Mouse (Mus musculus): ENCODE data around the gene Bhlhe40. TPM values are rescaled to one million over a fixed set of nuclear protein-coding genes. Genes with fewer than 3 reads are reported as not detected.

The Bhlhe40 gene
- polyA plus RNA-seq, 1 experiment = 6.2 TPM

DNA sequence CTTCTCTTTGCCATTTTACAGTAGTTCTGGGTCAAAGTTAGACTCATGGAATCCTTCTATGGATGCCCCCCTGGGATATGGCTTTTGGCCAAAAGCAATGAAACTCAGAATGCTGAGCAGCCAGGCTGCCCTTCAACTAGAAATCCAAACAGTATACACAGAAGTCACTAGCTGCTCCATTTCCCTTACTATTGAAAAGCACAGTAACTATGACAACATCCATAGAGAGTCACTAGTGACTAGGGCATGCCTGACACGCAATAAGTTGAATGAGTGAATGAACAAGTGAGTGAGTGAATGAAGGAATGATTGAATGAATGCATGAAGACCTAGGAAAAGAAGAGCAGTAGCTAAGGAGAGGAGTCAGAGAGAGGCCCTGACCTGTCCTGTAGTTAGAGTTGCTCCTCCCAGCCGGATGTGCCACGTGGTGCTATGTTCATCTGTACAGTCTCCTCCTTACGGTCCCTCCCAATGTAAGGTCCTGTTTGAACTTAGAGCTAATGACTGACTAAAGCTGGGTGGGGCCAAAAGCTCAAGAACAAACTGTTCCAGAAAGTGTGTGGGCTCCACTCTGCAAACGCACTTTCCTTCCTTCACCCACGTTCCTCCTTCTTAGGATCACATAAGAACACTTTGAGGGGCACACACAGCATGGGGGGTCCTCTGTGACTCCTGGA is 22.1 kb upstream of the Bhlhe40 start:
- no peak for DNase-seq
- H3K4me1 ChIP-seq (replicated peaks; ENCODE audit: control insufficient read depth, insufficient read depth, low read length) = no peaks in the 10 kb centered on the region
- WGBS = 94% methylated on average over 6 of the region's 6 CpGs
- no peak overlapping the region for H3K4me3 ChIP-seq (ENCODE audit: control insufficient read depth, insufficient read depth, low read length)
- no peaks in the 10 kb centered on the region for H3K36me3 ChIP-seq (ENCODE audit: control insufficient read depth, insufficient read depth, low read length)
- no peaks in the 10 kb centered on the region for H3K27me3 ChIP-seq (ENCODE audit: control insufficient read depth, insufficient read depth, low read length)
- TF ChIP-seq POLR2A (IDR thresholded peaks at IDR 0.05; ENCODE audit: control insufficient read depth, extremely low read depth, insufficient read depth, low read length, poor library complexity) = no peak
- no peak for TF ChIP-seq CTCF (IDR thresholded peaks at IDR 0.05; ENCODE audit: borderline replicate concordance, control insufficient read depth, extremely low read depth, insufficient read depth, low read length, poor library complexity)
- no peak overlapping the region for H3K27ac ChIP-seq (ENCODE audit: control insufficient read depth, insufficient read depth, low read length)

DNA sequence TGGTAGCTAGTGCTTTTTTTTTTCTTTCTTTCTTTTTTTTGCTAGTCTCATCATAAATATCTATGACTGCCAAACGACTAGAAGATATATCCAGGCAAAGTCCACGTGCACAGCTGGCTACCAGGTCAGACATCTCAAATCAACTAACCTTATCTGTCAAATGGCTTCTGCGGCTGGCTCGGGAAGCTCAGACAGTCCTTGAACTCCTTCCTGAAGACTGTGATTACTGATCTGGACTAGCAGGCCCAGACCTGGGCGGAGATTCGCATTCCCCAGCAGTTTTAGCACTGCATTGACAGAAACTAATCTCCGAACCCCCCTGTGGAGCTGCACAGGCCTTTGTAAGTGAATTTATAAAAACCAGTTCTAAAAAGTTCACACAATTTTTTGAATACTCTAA is 18.4 kb upstream of the Bhlhe40 start:
- H3K27me3 ChIP-seq (ENCODE audit: control insufficient read depth, insufficient read depth, low read length) = no peaks in the 10 kb centered on the region
- no peaks in the 10 kb centered on the region for H3K36me3 ChIP-seq (ENCODE audit: control insufficient read depth, insufficient read depth, low read length)
- WGBS = 96% methylated on average over 7 of the region's 7 CpGs
- TF ChIP-seq POLR2A (IDR thresholded peaks at IDR 0.05; ENCODE audit: control insufficient read depth, extremely low read depth, insufficient read depth, low read length, poor library complexity) (no peak), CTCF (IDR thresholded peaks at IDR 0.05; ENCODE audit: borderline replicate concordance, control insufficient read depth, extremely low read depth, insufficient read depth, low read length, poor library complexity) (no peak)
- H3K27ac ChIP-seq (ENCODE audit: control insufficient read depth, insufficient read depth, low read length) = no peak overlapping the region
- H3K4me1 ChIP-seq (replicated peaks; ENCODE audit: control insufficient read depth, insufficient read depth, low read length) = no peaks in the 10 kb centered on the region
- H3K4me3 ChIP-seq (ENCODE audit: control insufficient read depth, insufficient read depth, low read length) = no peak overlapping the region
- no peak for DNase-seq

DNA sequence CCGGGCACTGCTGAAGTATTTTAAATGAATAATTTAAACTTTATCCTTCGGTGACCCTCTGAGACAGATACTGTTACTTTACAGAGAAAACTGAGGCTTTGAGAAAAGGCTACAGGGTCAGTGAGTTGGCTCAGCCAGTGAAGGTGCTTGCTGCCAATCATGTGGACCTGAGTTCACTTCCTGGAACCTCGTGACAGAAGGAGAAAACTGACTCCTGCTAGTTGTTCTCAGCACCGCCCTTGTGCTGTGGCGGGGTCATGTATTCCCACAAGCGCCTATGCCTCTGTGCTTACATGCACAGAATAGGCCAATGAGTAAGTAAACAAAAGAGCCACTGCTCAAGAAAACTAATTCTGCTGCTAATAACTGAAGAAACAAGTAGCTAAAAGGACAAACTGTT is 17.4 kb upstream of the Bhlhe40 start:
- WGBS = 82% methylated on average over 6 of the region's 6 CpGs
- H3K36me3 ChIP-seq (ENCODE audit: control insufficient read depth, insufficient read depth, low read length) = no peaks in the 10 kb centered on the region

DNA sequence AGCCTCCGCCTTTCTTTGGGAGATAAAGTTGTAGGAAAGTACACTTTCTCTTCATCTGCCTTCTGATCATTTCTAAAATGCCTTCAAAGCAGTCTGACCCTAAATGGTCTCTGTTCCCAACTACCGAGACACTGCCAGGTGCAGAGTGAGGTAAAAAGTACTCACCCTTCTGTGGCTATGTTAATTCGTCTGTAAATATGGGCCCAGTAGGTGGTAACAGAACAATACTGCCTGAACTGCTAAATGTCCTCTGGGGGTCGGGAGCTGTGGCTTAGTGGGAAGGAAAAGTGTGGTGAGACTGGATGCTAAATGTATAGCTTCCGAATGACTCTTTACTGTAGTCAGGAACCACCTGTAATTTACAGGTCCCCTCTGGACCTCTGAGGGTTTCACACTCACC is 16.1 kb upstream of the Bhlhe40 start:
- no peaks in the 10 kb centered on the region for H3K4me1 ChIP-seq (replicated peaks; ENCODE audit: control insufficient read depth, insufficient read depth, low read length)
- H3K27ac ChIP-seq (ENCODE audit: control insufficient read depth, insufficient read depth, low read length) = no peak overlapping the region
- H3K27me3 ChIP-seq (ENCODE audit: control insufficient read depth, insufficient read depth, low read length) = no peaks in the 10 kb centered on the region
- DNase-seq = no peak
- TF ChIP-seq CTCF (IDR thresholded peaks at IDR 0.05; ENCODE audit: borderline replicate concordance, control insufficient read depth, extremely low read depth, insufficient read depth, low read length, poor library complexity) (no peak), POLR2A (IDR thresholded peaks at IDR 0.05; ENCODE audit: control insufficient read depth, extremely low read depth, insufficient read depth, low read length, poor library complexity) (no peak)
- H3K36me3 ChIP-seq (ENCODE audit: control insufficient read depth, insufficient read depth, low read length) = no peaks in the 10 kb centered on the region
- no peak overlapping the region for H3K4me3 ChIP-seq (ENCODE audit: control insufficient read depth, insufficient read depth, low read length)
- 60% methylated on average over 5 of the region's 5 CpGs for WGBS

More for the DNA sequence above, 17.4 kb upstream of the Bhlhe40 start:
- no peak overlapping the region for H3K4me3 ChIP-seq (ENCODE audit: control insufficient read depth, insufficient read depth, low read length)
- no peak overlapping the region for H3K27ac ChIP-seq (ENCODE audit: control insufficient read depth, insufficient read depth, low read length)
- TF ChIP-seq CTCF (IDR thresholded peaks at IDR 0.05; ENCODE audit: borderline replicate concordance, control insufficient read depth, extremely low read depth, insufficient read depth, low read length, poor library complexity) = no peak
- H3K4me1 ChIP-seq (replicated peaks; ENCODE audit: control insufficient read depth, insufficient read depth, low read length) = no peaks in the 10 kb centered on the region
- no peak for DNase-seq
- no peaks in the 10 kb centered on the region for H3K27me3 ChIP-seq (ENCODE audit: control insufficient read depth, insufficient read depth, low read length)

DNA sequence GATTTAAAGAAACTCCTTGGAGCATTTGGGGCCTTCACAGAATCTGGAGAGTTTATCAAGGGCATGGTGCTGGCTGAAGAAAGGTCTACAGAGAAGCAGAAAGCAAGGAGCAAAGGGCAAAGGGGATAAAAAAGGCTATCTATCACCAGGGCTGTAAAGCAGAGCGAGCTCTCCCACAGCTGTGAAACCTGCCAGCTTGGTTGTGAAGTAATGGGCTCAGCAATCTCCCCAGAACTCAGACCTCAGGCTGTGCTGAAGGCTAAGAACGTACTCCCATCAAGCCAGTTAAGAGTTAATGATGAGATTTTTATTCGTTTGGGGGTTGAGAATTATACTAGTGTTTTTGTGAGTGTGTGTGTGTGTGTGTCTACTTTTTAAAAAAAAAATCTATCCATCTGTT is 13.3 kb upstream of the Bhlhe40 start:
- no peaks in the 10 kb centered on the region for H3K27me3 ChIP-seq (ENCODE audit: control insufficient read depth, insufficient read depth, low read length)
- H3K27ac ChIP-seq (ENCODE audit: control insufficient read depth, insufficient read depth, low read length) = no peak overlapping the region
- H3K4me3 ChIP-seq (ENCODE audit: control insufficient read depth, insufficient read depth, low read length) = no peak overlapping the region
- H3K36me3 ChIP-seq (ENCODE audit: control insufficient read depth, insufficient read depth, low read length) = no peaks in the 10 kb centered on the region
- no peak for TF ChIP-seq CTCF (IDR thresholded peaks at IDR 0.05; ENCODE audit: borderline replicate concordance, control insufficient read depth, extremely low read depth, insufficient read depth, low read length, poor library complexity)
- TF ChIP-seq POLR2A (IDR thresholded peaks at IDR 0.05; ENCODE audit: control insufficient read depth, extremely low read depth, insufficient read depth, low read length, poor library complexity) = no peak
- WGBS = 89% methylated on average over 3 of the region's 3 CpGs
- no peaks in the 10 kb centered on the region for H3K4me1 ChIP-seq (replicated peaks; ENCODE audit: control insufficient read depth, insufficient read depth, low read length)
- DNase-seq = no peak

DNA sequence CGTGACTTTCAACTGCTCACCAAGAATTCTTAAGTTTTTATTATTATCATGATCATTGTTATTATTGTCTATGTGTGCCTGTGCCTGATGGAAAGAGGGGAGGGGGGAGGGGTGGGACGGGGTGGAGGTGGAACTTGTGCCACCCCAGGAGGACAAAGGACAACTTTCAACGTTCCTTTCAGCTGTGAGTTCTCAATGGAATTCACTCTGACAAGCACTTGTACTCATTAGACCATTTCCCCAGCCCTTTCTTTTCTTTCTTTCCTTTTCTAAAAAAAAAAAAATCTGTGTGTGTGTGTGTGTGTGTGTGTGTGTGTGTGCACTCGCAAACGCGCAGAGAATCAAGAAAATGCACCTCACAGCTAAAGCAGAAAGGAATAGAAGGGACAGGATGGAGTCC is 12.4 kb upstream of the Bhlhe40 start:
- no peaks in the 10 kb centered on the region for H3K27me3 ChIP-seq (ENCODE audit: control insufficient read depth, insufficient read depth, low read length)
- no peak overlapping the region for H3K27ac ChIP-seq (ENCODE audit: control insufficient read depth, insufficient read depth, low read length)
- DNase-seq = no peak
- H3K4me1 ChIP-seq (replicated peaks; ENCODE audit: control insufficient read depth, insufficient read depth, low read length) = no peaks in the 10 kb centered on the region
- TF ChIP-seq CTCF (IDR thresholded peaks at IDR 0.05; ENCODE audit: borderline replicate concordance, control insufficient read depth, extremely low read depth, insufficient read depth, low read length, poor library complexity) (no peak), POLR2A (IDR thresholded peaks at IDR 0.05; ENCODE audit: control insufficient read depth, extremely low read depth, insufficient read depth, low read length, poor library complexity) (no peak)
- H3K4me3 ChIP-seq (ENCODE audit: control insufficient read depth, insufficient read depth, low read length) = no peak overlapping the region
- 82% methylated on average over 6 of the region's 6 CpGs for WGBS
- no peaks in the 10 kb centered on the region for H3K36me3 ChIP-seq (ENCODE audit: control insufficient read depth, insufficient read depth, low read length)

DNA sequence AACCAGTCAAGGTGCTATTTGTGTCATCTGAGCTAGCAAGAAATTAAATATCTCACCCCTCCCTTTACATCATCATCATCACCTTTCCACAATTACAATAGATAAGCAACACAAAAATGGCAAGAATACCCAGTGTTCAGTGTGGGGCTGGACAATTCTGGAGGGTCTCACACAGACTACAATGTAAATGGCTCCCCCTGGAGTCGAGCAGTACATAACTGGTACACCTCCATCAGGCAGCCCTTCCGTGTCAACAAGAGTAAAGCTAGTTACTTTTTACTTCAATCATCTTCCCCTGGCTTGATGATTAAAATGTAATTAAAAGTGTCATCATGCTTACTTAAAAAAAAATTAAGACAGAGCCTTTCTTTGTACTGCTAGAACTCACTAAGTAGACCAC is 4.6 kb upstream of the Bhlhe40 start:
- H3K4me3 ChIP-seq (ENCODE audit: control insufficient read depth, insufficient read depth, low read length) = no peak overlapping the region
- peak; percentile 34 for DNase-seq
- TF ChIP-seq POLR2A (IDR thresholded peaks at IDR 0.05; ENCODE audit: control insufficient read depth, extremely low read depth, insufficient read depth, low read length, poor library complexity) = no peak
- TF ChIP-seq CTCF (IDR thresholded peaks at IDR 0.05; ENCODE audit: borderline replicate concordance, control insufficient read depth, extremely low read depth, insufficient read depth, low read length, poor library complexity) = no peak
- no peaks in the 10 kb centered on the region for H3K36me3 ChIP-seq (ENCODE audit: control insufficient read depth, insufficient read depth, low read length)
- 25% methylated on average over 2 of the region's 2 CpGs for WGBS
- H3K4me1 ChIP-seq (replicated peaks; ENCODE audit: control insufficient read depth, insufficient read depth, low read length) = peaks cover 14% of the 10 kb centered on the region
- no peak overlapping the region for H3K27ac ChIP-seq (ENCODE audit: control insufficient read depth, insufficient read depth, low read length)
- peaks cover 3% of the 10 kb centered on the region for H3K27me3 ChIP-seq (ENCODE audit: control insufficient read depth, insufficient read depth, low read length)
